Mouse (Mus musculus): ENCODE measurements around the gene Akr1b7. TPM values are rescaled to one million over a fixed set of nuclear protein-coding genes. Genes with fewer than 3 reads are reported as not detected.

Akr1b7 gene
- polyA plus RNA-seq, 1 experiment from 2014 or later: 0.15 TPM

- Histone ChIP-seq H3K9ac (ENCODE audit: low read length) (no peak overlapping the region), H3K9me3 (ENCODE audit: control insufficient read depth, low read length) (no peaks in the 10 kb centered on the region), H3K4me1 (ENCODE audit: control insufficient read depth in 2 of 2, insufficient read depth in 2 of 2, low read length in 2 of 2) (no peaks in the 10 kb centered on the region), H3K36me3 (ENCODE audit: control insufficient read depth, insufficient read depth, low read length) (no peaks in the 10 kb centered on the region), H3K27me3 (ENCODE audit: control insufficient read depth, insufficient read depth, low read length) (no peaks in the 10 kb centered on the region), H3K4me3 (ENCODE audit: control insufficient read depth in 1 of 2, insufficient read depth in 1 of 2, low read depth in 1 of 2, low read length in 2 of 2) (no peak overlapping the region), H3K4me2 (ENCODE audit: low read length) (no peak overlapping the region), H3K27ac (replicated peaks in 1 of 2; ENCODE audit: control insufficient read depth in 1 of 2, insufficient read depth in 1 of 2, low read depth in 2 of 2, low read length in 2 of 2) (no peak overlapping the region)
- 52% methylated on average over 9 of the region's 9 CpGs for WGBS
- no peak for ATAC-seq (ENCODE audit: insufficient number of reproducible peaks, insufficient read depth, low FRiP score, low read depth)
These were observed 29.6 kb downstream of the Akr1b7 start for GRCm38 (mm10) chr6:34441556-34442257.

GRCm38 (mm10) chr6:34443791-34444190 is 31.7 kb downstream of the Akr1b7 start:
- no peak for ATAC-seq (ENCODE audit: insufficient number of reproducible peaks, insufficient read depth, low FRiP score, low read depth)
- 45% methylated on average over 2 of the region's 2 CpGs for WGBS
- H3K4me1 ChIP-seq (ENCODE audit: control insufficient read depth in 2 of 2, insufficient read depth in 2 of 2, low read length in 2 of 2): no peaks in the 10 kb centered on the region
- H3K9ac ChIP-seq (ENCODE audit: low read length): no peak overlapping the region
- no peaks in the 10 kb centered on the region for H3K27me3 ChIP-seq (ENCODE audit: control insufficient read depth, insufficient read depth, low read length)
- no peaks in the 10 kb centered on the region for H3K36me3 ChIP-seq (ENCODE audit: control insufficient read depth, insufficient read depth, low read length)
- H3K4me2 ChIP-seq (ENCODE audit: low read length): no peak overlapping the region
- H3K9me3 ChIP-seq (ENCODE audit: control insufficient read depth, low read length): no peaks in the 10 kb centered on the region
- no peak overlapping the region for H3K27ac ChIP-seq (replicated peaks in 1 of 2; ENCODE audit: control insufficient read depth in 1 of 2, insufficient read depth in 1 of 2, low read depth in 2 of 2, low read length in 2 of 2)
- H3K4me3 ChIP-seq (ENCODE audit: control insufficient read depth in 1 of 2, insufficient read depth in 1 of 2, low read depth in 1 of 2, low read length in 2 of 2): no peak overlapping the region

- Histone ChIP-seq H3K36me3 (ENCODE audit: control insufficient read depth, insufficient read depth, low read length) (no peaks in the 10 kb centered on the region), H3K9ac (ENCODE audit: low read length) (no peak overlapping the region), H3K4me1 (ENCODE audit: control insufficient read depth in 2 of 2, insufficient read depth in 2 of 2, low read length in 2 of 2) (no peaks in the 10 kb centered on the region), H3K27ac (replicated peaks in 1 of 2; ENCODE audit: control insufficient read depth in 1 of 2, insufficient read depth in 1 of 2, low read depth in 2 of 2, low read length in 2 of 2) (no peak overlapping the region), H3K4me3 (ENCODE audit: control insufficient read depth in 1 of 2, insufficient read depth in 1 of 2, low read depth in 1 of 2, low read length in 2 of 2) (no peak overlapping the region), H3K4me2 (ENCODE audit: low read length) (no peak overlapping the region), H3K9me3 (ENCODE audit: control insufficient read depth, low read length) (no peaks in the 10 kb centered on the region), H3K27me3 (ENCODE audit: control insufficient read depth, insufficient read depth, low read length) (no peaks in the 10 kb centered on the region)
- no peak for ATAC-seq (ENCODE audit: insufficient number of reproducible peaks, insufficient read depth, low FRiP score, low read depth)
- WGBS: 3% methylated on average over 2 of the region's 2 CpGs
These were observed 35.8 kb downstream of the Akr1b7 start for GRCm38 (mm10) chr6:34447961-34448360.

- Histone ChIP-seq H3K27ac (replicated peaks in 1 of 2; ENCODE audit: control insufficient read depth in 1 of 2, insufficient read depth in 1 of 2, low read depth in 2 of 2, low read length in 2 of 2) (no peak overlapping the region), H3K36me3 (ENCODE audit: control insufficient read depth, insufficient read depth, low read length) (no peaks in the 10 kb centered on the region), H3K4me3 (ENCODE audit: control insufficient read depth in 1 of 2, insufficient read depth in 1 of 2, low read depth in 1 of 2, low read length in 2 of 2) (no peak overlapping the region), H3K4me1 (ENCODE audit: control insufficient read depth in 2 of 2, insufficient read depth in 2 of 2, low read length in 2 of 2) (no peaks in the 10 kb centered on the region), H3K9ac (ENCODE audit: low read length) (no peak overlapping the region), H3K9me3 (ENCODE audit: control insufficient read depth, low read length) (no peaks in the 10 kb centered on the region), H3K4me2 (ENCODE audit: low read length) (no peak overlapping the region), H3K27me3 (ENCODE audit: control insufficient read depth, insufficient read depth, low read length) (no peaks in the 10 kb centered on the region)
- no peak for ATAC-seq (ENCODE audit: insufficient number of reproducible peaks, insufficient read depth, low FRiP score, low read depth)
- 67% methylated on average over 1 of the region's 1 CpGs for WGBS
These were observed 36.6 kb downstream of the Akr1b7 start for GRCm38 (mm10) chr6:34448696-34449095.

GRCm38 (mm10) chr6:34452963-34453770 is 41.0 kb downstream of the Akr1b7 start:
- no peaks in the 10 kb centered on the region for H3K36me3 ChIP-seq (ENCODE audit: control insufficient read depth, insufficient read depth, low read length)
- no peak overlapping the region for H3K27ac ChIP-seq (replicated peaks in 1 of 2; ENCODE audit: control insufficient read depth in 1 of 2, insufficient read depth in 1 of 2, low read depth in 2 of 2, low read length in 2 of 2)
- H3K9me3 ChIP-seq (ENCODE audit: control insufficient read depth, low read length): no peaks in the 10 kb centered on the region
- ATAC-seq (ENCODE audit: insufficient number of reproducible peaks, insufficient read depth, low FRiP score, low read depth): no peak
- H3K4me2 ChIP-seq (ENCODE audit: low read length): no peak overlapping the region
- H3K27me3 ChIP-seq (ENCODE audit: control insufficient read depth, insufficient read depth, low read length): no peaks in the 10 kb centered on the region
- H3K4me3 ChIP-seq (ENCODE audit: control insufficient read depth in 1 of 2, insufficient read depth in 1 of 2, low read depth in 1 of 2, low read length in 2 of 2): no peak overlapping the region
- H3K4me1 ChIP-seq (ENCODE audit: control insufficient read depth in 2 of 2, insufficient read depth in 2 of 2, low read length in 2 of 2): no peaks in the 10 kb centered on the region
- WGBS: 45% methylated on average over 7 of the region's 7 CpGs
- no peak overlapping the region for H3K9ac ChIP-seq (ENCODE audit: low read length)

- Histone ChIP-seq H3K4me2 (ENCODE audit: low read length) (no peak overlapping the region), H3K27ac (replicated peaks in 1 of 2; ENCODE audit: control insufficient read depth in 1 of 2, insufficient read depth in 1 of 2, low read depth in 2 of 2, low read length in 2 of 2) (no peak overlapping the region), H3K27me3 (ENCODE audit: control insufficient read depth, insufficient read depth, low read length) (no peaks in the 10 kb centered on the region), H3K4me3 (ENCODE audit: control insufficient read depth in 1 of 2, insufficient read depth in 1 of 2, low read depth in 1 of 2, low read length in 2 of 2) (no peak overlapping the region), H3K4me1 (ENCODE audit: control insufficient read depth in 2 of 2, insufficient read depth in 2 of 2, low read length in 2 of 2) (no peaks in the 10 kb centered on the region), H3K36me3 (ENCODE audit: control insufficient read depth, insufficient read depth, low read length) (no peaks in the 10 kb centered on the region), H3K9me3 (ENCODE audit: control insufficient read depth, low read length) (no peaks in the 10 kb centered on the region), H3K9ac (ENCODE audit: low read length) (no peak overlapping the region)
- ATAC-seq (ENCODE audit: insufficient number of reproducible peaks, insufficient read depth, low FRiP score, low read depth): no peak
These were observed 47.3 kb downstream of the Akr1b7 start for GRCm38 (mm10) chr6:34459456-34459855.

- Histone ChIP-seq H3K27ac (replicated peaks in 1 of 2; ENCODE audit: control insufficient read depth in 1 of 2, insufficient read depth in 1 of 2, low read depth in 2 of 2, low read length in 2 of 2) (no peak overlapping the region), H3K27me3 (ENCODE audit: control insufficient read depth, insufficient read depth, low read length) (no peaks in the 10 kb centered on the region), H3K4me2 (ENCODE audit: low read length) (no peak overlapping the region), H3K36me3 (ENCODE audit: control insufficient read depth, insufficient read depth, low read length) (no peaks in the 10 kb centered on the region), H3K4me3 (ENCODE audit: control insufficient read depth in 1 of 2, insufficient read depth in 1 of 2, low read depth in 1 of 2, low read length in 2 of 2) (no peak overlapping the region), H3K9ac (ENCODE audit: low read length) (no peak overlapping the region), H3K4me1 (ENCODE audit: control insufficient read depth in 2 of 2, insufficient read depth in 2 of 2, low read length in 2 of 2) (no peaks in the 10 kb centered on the region), H3K9me3 (ENCODE audit: control insufficient read depth, low read length) (no peaks in the 10 kb centered on the region)
- WGBS: 42% methylated on average over 4 of the region's 4 CpGs
- ATAC-seq (ENCODE audit: insufficient number of reproducible peaks, insufficient read depth, low FRiP score, low read depth): no peak
These were observed 48.5 kb downstream of the Akr1b7 start for GRCm38 (mm10) chr6:34460651-34461050.

Data from heart, embryonic 14.5 days (tissue).